Mouse (Mus musculus) lung, embryonic 15.5 days (tissue): ENCODE data around the gene Osmr. TPM values are rescaled to one million over a fixed set of nuclear protein-coding genes. Genes with fewer than 3 reads are reported as not detected.

Source experiments
- ATAC-seq: fragments of 200-750 bp; cut with Nextera tagmentation; 2 replicates; pipeline ENCODE4 v1.8.0; 2017; ENCODE audit warnings: moderate number of reproducible peaks, borderline replicate concordance; ENCODE audit not compliant: low FRiP score, low TSS enrichment; ENCODE audit errors: extremely low read depth
- H3K27ac ChIP-seq: fragments of 300-500 bp; sonication (generic); 2 replicates; pipeline ENCODE4 v1.5.1; 2015; ENCODE audit warnings: moderate library complexity, mild to moderate bottlenecking, inconsistent platforms
- H3K27me3 ChIP-seq: fragments of 300-500 bp; sonication (generic); 2 replicates; pipeline ENCODE4 v1.6.1; 2015; ENCODE audit warnings: inconsistent platforms
- H3K36me3 ChIP-seq: fragments of 300-500 bp; sonication (generic); 2 replicates; pipeline ENCODE4 v1.6.1; 2015; ENCODE audit warnings: inconsistent platforms
- H3K4me1 ChIP-seq: fragments of 300-500 bp; sonication (generic); 2 replicates; pipeline ENCODE4 v1.6.1; 2015; ENCODE audit warnings: inconsistent platforms
- H3K4me2 ChIP-seq: fragments of 300-500 bp; sonication (generic); 2 replicates; pipeline ENCODE4 v1.6.1; 2015; ENCODE audit warnings: inconsistent platforms, mild to moderate bottlenecking, moderate library complexity
- H3K4me3 ChIP-seq: fragments of 300-500 bp; sonication (generic); 2 replicates; pipeline ENCODE4 v1.5.1; 2015; ENCODE audit warnings: mild to moderate bottlenecking, inconsistent platforms
- H3K9ac ChIP-seq: fragments of 300-500 bp; sonication (generic); 2 replicates; pipeline ENCODE4 v1.6.1; 2015; ENCODE audit warnings: inconsistent platforms
- H3K9me3 ChIP-seq: fragments of 300-500 bp; sonication (generic); 2 replicates; pipeline ENCODE4 v1.6.1; 2016; ENCODE audit warnings: inconsistent platforms
- WGBS: fragments of 180-500 bp; shearing (Covaris S2); methylation state at CpG from one replicate; pipeline ENCODE4 v1.1.7; 2015; 5-methylcytosine and 5-hydroxymethylcytosine counted together
- polyA plus RNA-seq: library from polyadenylated mRNA; unstranded; fragments of >200 nt; fragmentation: Nextera tagmentation; extraction: Ambion mirVana; gene quantifications from 2 replicates; pipeline ENCODE4 v1.2.1, GENCODE M21; 2015

Gene Osmr
- polyA plus RNA-seq = 1.1 and 2.1 TPM in 2 replicates

GRCm38 (mm10) chr15:6874601-6875019 is at the start of gene Osmr:
Gene Osmr, minus strand, starts transcription at chr15:6874969.
- 5% methylated on average over 16 of the region's 16 CpGs for WGBS
- Histone ChIP-seq H3K4me1 (peaks cover 19% of the 10 kb centered on the region), H3K4me3 (peak within 1 kb of the TSS; percentile 50), H3K27me3 (peaks cover 22% of the 10 kb centered on the region; the same call in 1 of the 2 replicates), H3K9me3 (no peaks in the 10 kb centered on the region), H3K27ac (0 out of 2 replicates have a peak within 1 kb of the TSS, but pooled peaks have one; percentile 2), H3K9ac (peak within 1 kb of the TSS; percentile 42), H3K36me3 (no peaks in the 10 kb centered on the region), H3K4me2 (peak within 1 kb of the TSS; percentile 89)
- ATAC-seq = no peak

GRCm38 (mm10) chr15:6919406-6919805 is 44.6 kb upstream of the Osmr start:
- H3K36me3 ChIP-seq = no peaks in the 10 kb centered on the region
- WGBS = 77% methylated on average over 6 of the region's 6 CpGs
- H3K4me2 ChIP-seq = no peak overlapping the region
- H3K27me3 ChIP-seq = no peaks in the 10 kb centered on the region
- ATAC-seq = no peak
- H3K9me3 ChIP-seq = no peaks in the 10 kb centered on the region
- no peak overlapping the region for H3K4me3 ChIP-seq
- H3K27ac ChIP-seq = no peak overlapping the region
- H3K9ac ChIP-seq = no peak overlapping the region
- no peaks in the 10 kb centered on the region for H3K4me1 ChIP-seq

GRCm38 (mm10) chr15:6914163-6914562 is 39.4 kb upstream of the Osmr start:
- 83% methylated on average over 6 of the region's 6 CpGs for WGBS
- no peak overlapping the region for H3K4me3 ChIP-seq
- H3K27me3 ChIP-seq = no peaks in the 10 kb centered on the region

GRCm38 (mm10) chr15:6909669-6910068 is 34.9 kb upstream of the Osmr start:
- H3K4me2 ChIP-seq = peak overlapping the region; percentile 28
- H3K36me3 ChIP-seq = no peaks in the 10 kb centered on the region
- no peak overlapping the region for H3K9ac ChIP-seq
- WGBS = 2% methylated on average over 11 of the region's 11 CpGs
- no peak overlapping the region for H3K4me3 ChIP-seq
- no peaks in the 10 kb centered on the region for H3K9me3 ChIP-seq
- H3K27me3 ChIP-seq = peaks cover 6% of the 10 kb centered on the region; the same call in 1 of the 2 replicates
- peak; percentile 97 for ATAC-seq
- H3K27ac ChIP-seq = 0 out of 2 replicates have a peak overlapping the region, but pooled peaks have one; percentile 16
- peaks cover 22% of the 10 kb centered on the region for H3K4me1 ChIP-seq

More at GRCm38 (mm10) chr15:6914163-6914562, 39.4 kb upstream of the Osmr start:
- ATAC-seq = no peak
- no peaks in the 10 kb centered on the region for H3K9me3 ChIP-seq
- no peak overlapping the region for H3K4me2 ChIP-seq
- no peak overlapping the region for H3K27ac ChIP-seq
- no peaks in the 10 kb centered on the region for H3K36me3 ChIP-seq
- H3K9ac ChIP-seq = no peak overlapping the region
- H3K4me1 ChIP-seq = peaks cover 17% of the 10 kb centered on the region

GRCm38 (mm10) chr15:6909084-6909483 is 34.3 kb upstream of the Osmr start:
- no peaks in the 10 kb centered on the region for H3K36me3 ChIP-seq
- peaks cover 6% of the 10 kb centered on the region; the same call in 1 of the 2 replicates for H3K27me3 ChIP-seq
- no peak for ATAC-seq
- H3K9ac ChIP-seq = no peak overlapping the region
- no peaks in the 10 kb centered on the region for H3K9me3 ChIP-seq
- H3K27ac ChIP-seq = no peak overlapping the region
- H3K4me1 ChIP-seq = peaks cover 22% of the 10 kb centered on the region
- 34% methylated on average over 14 of the region's 14 CpGs for WGBS
- H3K4me2 ChIP-seq = peak overlapping the region; percentile 22; the same call in 1 of the 2 replicates
- no peak overlapping the region for H3K4me3 ChIP-seq

GRCm38 (mm10) chr15:6908601-6909000 is 33.8 kb upstream of the Osmr start:
- WGBS = 30% methylated on average over 5 of the region's 5 CpGs

GRCm38 (mm10) chr15:6906260-6907047 is 31.7 kb upstream of the Osmr start:
- Histone ChIP-seq H3K27ac (no peak overlapping the region), H3K4me3 (no peak overlapping the region), H3K9ac (no peak overlapping the region), H3K4me1 (peaks cover 22% of the 10 kb centered on the region), H3K27me3 (peaks cover 6% of the 10 kb centered on the region; the same call in 1 of the 2 replicates), H3K9me3 (no peaks in the 10 kb centered on the region), H3K4me2 (no peak overlapping the region), H3K36me3 (no peaks in the 10 kb centered on the region)
- ATAC-seq = no peak
- WGBS = 70% methylated on average over 19 of the region's 19 CpGs

More at GRCm38 (mm10) chr15:6908601-6909000, 33.8 kb upstream of the Osmr start:
- H3K9me3 ChIP-seq = no peaks in the 10 kb centered on the region
- H3K4me2 ChIP-seq = no peak overlapping the region
- no peaks in the 10 kb centered on the region for H3K36me3 ChIP-seq
- H3K27ac ChIP-seq = no peak overlapping the region
- no peak overlapping the region for H3K4me3 ChIP-seq
- no peak overlapping the region for H3K9ac ChIP-seq
- H3K4me1 ChIP-seq = peaks cover 22% of the 10 kb centered on the region
- peaks cover 6% of the 10 kb centered on the region; the same call in 1 of the 2 replicates for H3K27me3 ChIP-seq
- no peak for ATAC-seq

GRCm38 (mm10) chr15:6905726-6906125 is 31.0 kb upstream of the Osmr start:
- Histone ChIP-seq H3K4me1 (peaks cover 18% of the 10 kb centered on the region), H3K27me3 (peaks cover 6% of the 10 kb centered on the region; the same call in 1 of the 2 replicates), H3K9ac (no peak overlapping the region), H3K9me3 (no peaks in the 10 kb centered on the region), H3K4me3 (no peak overlapping the region), H3K36me3 (no peaks in the 10 kb centered on the region), H3K4me2 (no peak overlapping the region), H3K27ac (no peak overlapping the region)
- 89% methylated on average over 4 of the region's 4 CpGs for WGBS
- ATAC-seq = no peak

- Histone ChIP-seq H3K4me1 (no peaks in the 10 kb centered on the region), H3K27me3 (peaks cover 6% of the 10 kb centered on the region; the same call in 1 of the 2 replicates), H3K36me3 (no peaks in the 10 kb centered on the region), H3K27ac (no peak overlapping the region), H3K4me2 (no peak overlapping the region), H3K9ac (no peak overlapping the region), H3K9me3 (no peaks in the 10 kb centered on the region), H3K4me3 (no peak overlapping the region)
- 65% methylated on average over 9 of the region's 9 CpGs for WGBS
- no peak for ATAC-seq
These were observed 28.7 kb upstream of the Osmr start for GRCm38 (mm10) chr15:6903286-6903975.

- no peak for ATAC-seq
- H3K9me3 ChIP-seq = no peaks in the 10 kb centered on the region
- H3K36me3 ChIP-seq = no peaks in the 10 kb centered on the region
- H3K9ac ChIP-seq = no peak overlapping the region
- H3K4me3 ChIP-seq = no peak overlapping the region
- no peaks in the 10 kb centered on the region; the same call in 1 of the 2 replicates for H3K27me3 ChIP-seq
- no peak overlapping the region for H3K27ac ChIP-seq
- no peaks in the 10 kb centered on the region for H3K4me1 ChIP-seq
- no peak overlapping the region for H3K4me2 ChIP-seq
- WGBS = 71% methylated on average over 5 of the region's 5 CpGs
These were observed 27.3 kb upstream of the Osmr start for GRCm38 (mm10) chr15:6901982-6902639.

- ATAC-seq = no peak
- H3K9ac ChIP-seq = no peak overlapping the region
- no peaks in the 10 kb centered on the region for H3K4me1 ChIP-seq
- no peaks in the 10 kb centered on the region for H3K9me3 ChIP-seq
- no peak overlapping the region for H3K4me2 ChIP-seq
- no peak overlapping the region for H3K4me3 ChIP-seq
- 62% methylated on average over 6 of the region's 6 CpGs for WGBS
- no peaks in the 10 kb centered on the region for H3K36me3 ChIP-seq
- no peak overlapping the region for H3K27ac ChIP-seq
- H3K27me3 ChIP-seq = no peaks in the 10 kb centered on the region
These were observed 26.5 kb upstream of the Osmr start for GRCm38 (mm10) chr15:6901236-6901635.
